In the genomic region with DNA sequence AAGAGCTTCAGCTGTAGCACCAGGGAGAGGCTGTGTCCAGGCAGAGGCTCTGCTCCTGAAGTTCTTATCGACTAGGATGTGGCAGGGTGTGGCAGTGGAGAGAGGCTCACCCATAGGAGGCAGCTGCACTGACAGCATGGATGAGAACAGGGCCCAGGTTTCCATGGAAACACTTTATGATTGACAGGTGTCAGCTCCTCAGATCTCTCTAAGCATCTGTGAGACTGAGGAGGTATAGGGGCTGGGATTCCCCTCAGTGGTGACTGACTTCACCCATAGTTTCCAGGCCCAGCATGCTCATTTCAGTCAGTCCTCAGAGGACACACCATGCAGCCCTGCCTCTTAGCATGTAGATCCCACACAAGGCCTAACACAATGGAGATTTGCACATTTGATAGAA, we compare ENCODE assay signal across 32 mouse cellular contexts. TPM values are rescaled to one million over a fixed set of nuclear protein-coding genes. Genes with fewer than 3 reads are reported as not detected.
DNase-seq lines count a peak whose midpoint lies in the region; ATAC-seq and TF ChIP-seq lines count a peak whose summit lies in the region.
"Had no signal": no experiment of that assay in that cellular context is flagged by ENCODE, and none has a peak within 500 bp of the region (broad histone marks: within the 10 kb centered on the region; RNA-seq: fewer than 3 reads in every experiment).

No protein-coding gene starts in this region.

- no peak overlapping the region for H3K4me3 ChIP-seq in midbrain, embryonic 11.5 days (ENCODE audit: low read depth, low read length)
- no peak overlapping the region for H3K4me3 ChIP-seq in midbrain, embryonic 15.5 days
- no peak overlapping the region for H3K4me3 ChIP-seq in CH12.LX (replicated peaks in 1 of 3; ENCODE audit: low read depth in 2 of 3, low read length in 2 of 3, poor library complexity in 1 of 3)
- no peak overlapping the region for H3K4me3 ChIP-seq in lung, postnatal 0 days (ENCODE audit: low read depth, low read length)
- H3K4me3 ChIP-seq in intestine, embryonic 15.5 days (replicated peaks), result no peak overlapping the region
- H3K4me3 ChIP-seq: forebrain, embryonic 10.5 days; forebrain, embryonic 15.5 days; hindbrain, embryonic 12.5 days; hindbrain, embryonic 15.5 days had no signal

- H3K36me3 ChIP-seq in midbrain, embryonic 11.5 days (ENCODE audit: control insufficient read depth, insufficient read depth, low read length), result no peaks in the 10 kb centered on the region
- H3K36me3 ChIP-seq in midbrain, embryonic 15.5 days (replicated peaks), result no peaks in the 10 kb centered on the region
- H3K36me3 ChIP-seq in CH12.LX (replicated peaks in 1 of 2; ENCODE audit: control insufficient read depth in 1 of 2, insufficient read depth in 1 of 2, low read length in 1 of 2), result peaks cover 32 to 91% of the 10 kb centered on the region in 2 experiments
- no peaks in the 10 kb centered on the region for H3K36me3 ChIP-seq in lung, postnatal 0 days (ENCODE audit: insufficient read depth, low read length)
- H3K36me3 ChIP-seq in intestine, embryonic 15.5 days, result no peaks in the 10 kb centered on the region
- H3K36me3 ChIP-seq: forebrain, embryonic 10.5 days; forebrain, embryonic 15.5 days; hindbrain, embryonic 12.5 days; hindbrain, embryonic 15.5 days had no signal

- no peak overlapping the region for H3K9ac ChIP-seq in midbrain, embryonic 11.5 days (ENCODE audit: low read length)
- no peak overlapping the region for H3K9ac ChIP-seq in midbrain, embryonic 15.5 days
- no peak overlapping the region for H3K9ac ChIP-seq in CH12.LX (ENCODE audit: insufficient read depth, low read depth)
- no peak overlapping the region for H3K9ac ChIP-seq in lung, postnatal 0 days (replicated peaks; ENCODE audit: low read depth)
- no peak overlapping the region for H3K9ac ChIP-seq in intestine, embryonic 15.5 days
- H3K9ac ChIP-seq: forebrain, embryonic 15.5 days; hindbrain, embryonic 12.5 days; hindbrain, embryonic 15.5 days had no signal

- TF ChIP-seq CTCF in CH12.LX (conservative IDR thresholded peaks at IDR 0.05 in 1 of 2, IDR thresholded peaks at IDR 0.05 in 1 of 2; ENCODE audit: low read depth in 2 of 2, low read length in 2 of 2), result no peak
- TF ChIP-seq CTCF in lung, postnatal 0 days (IDR thresholded peaks at IDR 0.05), result no peak

- H3K4me2 ChIP-seq in midbrain, embryonic 11.5 days, result no peak overlapping the region
- H3K4me2 ChIP-seq in midbrain, embryonic 15.5 days, result no peak overlapping the region
- H3K4me2 ChIP-seq in CH12.LX (ENCODE audit: insufficient read depth, low read depth, poor library complexity, severe bottlenecking), result no peak overlapping the region
- no peak overlapping the region for H3K4me2 ChIP-seq in lung, postnatal 0 days (replicated peaks; ENCODE audit: low read depth, low read length)
- no peak overlapping the region for H3K4me2 ChIP-seq in intestine, embryonic 15.5 days (replicated peaks)
- H3K4me2 ChIP-seq: forebrain, embryonic 15.5 days; heart, embryonic 11.5 days; hindbrain, embryonic 12.5 days; hindbrain, embryonic 15.5 days had no signal

- TF ChIP-seq EP300 in CH12.LX (IDR thresholded peaks at IDR 0.05; ENCODE audit: low read length), result no peak
- TF ChIP-seq EP300 in lung, postnatal 0 days (IDR thresholded peaks at IDR 0.05), result no peak

- dilution Hi-C loops in CH12.LX (cut with MboI; ENCODE audit: extremely low pct_ligation_motif_present, extremely low pct_unique_long_range_greater_than_20kb, low sequenced_read_pairs), result no loop called here

- WGBS in midbrain, embryonic 11.5 days, result 59% methylated on average over 1 of the region's 1 CpGs
- WGBS in midbrain, embryonic 15.5 days, result 76% methylated on average over 1 of the region's 1 CpGs
- 79% methylated on average over 1 of the region's 1 CpGs for WGBS in lung, postnatal 0 days
- WGBS in intestine, embryonic 15.5 days, result 54% methylated on average over 1 of the region's 1 CpGs

- H3K4me1 ChIP-seq in midbrain, embryonic 11.5 days (ENCODE audit: control insufficient read depth, insufficient read depth, low read length), result no peaks in the 10 kb centered on the region
- H3K4me1 ChIP-seq in midbrain, embryonic 15.5 days, result no peaks in the 10 kb centered on the region
- peaks cover 4 to 48% of the 10 kb centered on the region in 2 experiments; a peak in 3 of 4 replicates for H3K4me1 ChIP-seq in CH12.LX (ENCODE audit: control insufficient read depth in 1 of 2, insufficient read depth in 2 of 2)
- H3K4me1 ChIP-seq in lung, postnatal 0 days (ENCODE audit: insufficient read depth, low read depth, low read length), result no peaks in the 10 kb centered on the region
- no peaks in the 10 kb centered on the region for H3K4me1 ChIP-seq in intestine, embryonic 15.5 days (replicated peaks)
- H3K4me1 ChIP-seq: forebrain, embryonic 15.5 days; hindbrain, embryonic 12.5 days; hindbrain, embryonic 15.5 days had no signal

- TF ChIP-seq POLR2A in CH12.LX (IDR thresholded peaks at IDR 0.05; ENCODE audit: low read depth, low read length), result no peak

- in situ Hi-C loops in CH12.LX (cut with MboI; ENCODE audit: low pct_ligation_motif_present, low pct_unique_long_range_greater_than_20kb, low sequenced_read_pairs), result no loop called here

- 0 out of 2 replicates have a peak, but pooled peaks have one; percentile 27 for ATAC-seq in midbrain, embryonic 11.5 days (ENCODE audit: low FRiP score)
- no peak for ATAC-seq in midbrain, embryonic 15.5 days (replicated peaks)
- ATAC-seq in inflammation-experienced regulatory T-cells, adult 6 months, result peak; percentile 38
- ATAC-seq in lung, postnatal 0 days, result no peak
- ATAC-seq in intestine, embryonic 15.5 days, result no peak
- ATAC-seq: forebrain, embryonic 15.5 days; intestine, postnatal 0 days had no signal

- no peak for DNase-seq in midbrain, embryonic 11.5 days (ENCODE audit: low spot score, missing footprints)
- DNase-seq in CD4-positive, CD25-positive, alpha-beta regulatory T cell, adult 2 months (ENCODE audit: low read depth, low spot score), result peak; percentile 46
- DNase-seq in CH12.LX (ENCODE audit: extremely low read depth), result peak; percentile 47
- no peak for DNase-seq in lung, postnatal 0 days (ENCODE audit: low spot score)
- DNase-seq: adrenal gland, postnatal 10 days; adrenal gland, postnatal 36 days; cerebellum, adult 18-20 months; cerebellum, adult 9-10 months; cerebellum, postnatal 14 days; gastrocnemius, postnatal 36 days; kidney, adult 2 months had no signal

- no peaks in the 10 kb centered on the region for H3K79me2 ChIP-seq in CH12.LX (replicated peaks; ENCODE audit: control insufficient read depth, extremely low read depth, insufficient read depth, poor library complexity, severe bottlenecking)

- H3K9me3 ChIP-seq in midbrain, embryonic 11.5 days (ENCODE audit: control insufficient read depth, low read length), result no peaks in the 10 kb centered on the region
- H3K9me3 ChIP-seq in midbrain, embryonic 15.5 days, result no peaks in the 10 kb centered on the region
- no peaks in the 10 kb centered on the region for H3K9me3 ChIP-seq in CH12.LX (replicated peaks; ENCODE audit: low read length)
- no peaks in the 10 kb centered on the region for H3K9me3 ChIP-seq in lung, postnatal 0 days (ENCODE audit: low read length)
- H3K9me3 ChIP-seq in intestine, embryonic 15.5 days, result no peaks in the 10 kb centered on the region
- H3K9me3 ChIP-seq: forebrain, embryonic 10.5 days; forebrain, embryonic 15.5 days; hindbrain, embryonic 12.5 days; hindbrain, embryonic 15.5 days had no signal

- no peaks in the 10 kb centered on the region for H3K27me3 ChIP-seq in midbrain, embryonic 11.5 days (ENCODE audit: control insufficient read depth, insufficient read depth, low read length)
- no peaks in the 10 kb centered on the region for H3K27me3 ChIP-seq in midbrain, embryonic 15.5 days (replicated peaks)
- H3K27me3 ChIP-seq in CH12.LX (replicated peaks), result no peaks in the 10 kb centered on the region
- H3K27me3 ChIP-seq in lung, postnatal 0 days (replicated peaks; ENCODE audit: insufficient read depth, low read length), result no peaks in the 10 kb centered on the region
- H3K27me3 ChIP-seq in intestine, embryonic 15.5 days (replicated peaks), result no peaks in the 10 kb centered on the region
- H3K27me3 ChIP-seq: forebrain, embryonic 15.5 days; hindbrain, embryonic 12.5 days; hindbrain, embryonic 15.5 days had no signal

- TF ChIP-seq RAD21 in CH12.LX (IDR thresholded peaks at IDR 0.05; ENCODE audit: low read depth, low read length), result no peak

- no peak overlapping the region for H3K27ac ChIP-seq in midbrain, embryonic 11.5 days (ENCODE audit: low read depth, low read length)
- H3K27ac ChIP-seq in midbrain, embryonic 15.5 days, result no peak overlapping the region
- no peak overlapping the region for H3K27ac ChIP-seq in CH12.LX (ENCODE audit: insufficient read depth, low read depth)
- no peak overlapping the region for H3K27ac ChIP-seq in lung, postnatal 0 days (ENCODE audit: low read length)
- H3K27ac ChIP-seq in intestine, embryonic 15.5 days, result no peak overlapping the region
- H3K27ac ChIP-seq: forebrain, embryonic 10.5 days; forebrain, embryonic 15.5 days; hindbrain, embryonic 12.5 days; hindbrain, embryonic 15.5 days had no signal

RNA-seq across cellular contexts. Expression of gene Timd2, which starts 24.0 kb away (rescaled TPM):
- 0.27 TPM in 1 of 2 replicates, not detected in the other for polyA plus RNA-seq in midbrain, embryonic 11.5 days (2014; fragmentation: Nextera tagmentation; extraction: Ambion mirVana)
- 0.20 and 0.26 TPM in 2 replicates for polyA plus RNA-seq in midbrain, embryonic 15.5 days (2015; fragmentation: Nextera tagmentation; extraction: Ambion mirVana)
- 66.3 and 75.1 TPM in 2 replicates for total RNA-seq in CH12.LX (2012; rRNA removed)
- total RNA-seq in CH12.LX (2014; rRNA removed), result 212 and 241 TPM in 2 replicates
- 119 and 133 TPM in 2 replicates for polyA plus RNA-seq in CH12.LX (2012; ENCODE audit: insufficient read length, low read depth)
- polyA plus RNA-seq in inflammation-experienced regulatory T-cells, adult 6 months (2017; shearing (Covaris generic)), result under 1 TPM in 2 of 3 experiments, not detected in 1; 0.19 to 0.35 TPM
- polyA plus RNA-seq in lung, postnatal 0 days (2015; fragmentation: Nextera tagmentation; extraction: Ambion mirVana), result 0.12 TPM in 1 of 2 replicates, not detected in the other
- polyA plus RNA-seq in intestine, embryonic 15.5 days (2015; fragmentation: Nextera tagmentation; extraction: Ambion mirVana), result 1.1 and 1.2 TPM in 2 replicates
- total RNA-seq: adrenal gland, adult 18-20 months; gastrocnemius, adult 8-10 months; gastrocnemius, postnatal 36 days; granulocyte monocyte progenitor cell, adult 5-6 weeks; heart, adult 8-10 months; heart, postnatal 25 days; hematopoietic stem cell, adult 5-6 weeks had no signal
- polyA plus RNA-seq: C2C12; embryonic facial prominence, embryonic 11.5 days; forebrain, embryonic 15.5 days; frontal cortex, adult 2 months; heart, embryonic 14.5 days; heart, postnatal 0 days; hindbrain, embryonic 12.5 days had no signal

RNA-seq across cellular contexts. Expression of gene Havcr1, which starts 52.0 kb away (rescaled TPM):
- polyA plus RNA-seq in midbrain, embryonic 11.5 days (2014; fragmentation: Nextera tagmentation; extraction: Ambion mirVana), result not detected in 2 replicates
- polyA plus RNA-seq in midbrain, embryonic 15.5 days (2015; fragmentation: Nextera tagmentation; extraction: Ambion mirVana), result not detected in 2 replicates
- total RNA-seq in CH12.LX (2012; rRNA removed), result 0.08 TPM in 1 of 2 replicates, not detected in the other
- 0.38 TPM in 1 of 2 replicates, not detected in the other for total RNA-seq in CH12.LX (2014; rRNA removed)
- 0.50 and 0.90 TPM in 2 replicates for polyA plus RNA-seq in CH12.LX (2012; ENCODE audit: insufficient read length, low read depth)
- not detected for polyA plus RNA-seq in inflammation-experienced regulatory T-cells, adult 6 months (2017; shearing (Covaris generic))
- 0.33 and 0.51 TPM in 2 replicates for polyA plus RNA-seq in lung, postnatal 0 days (2015; fragmentation: Nextera tagmentation; extraction: Ambion mirVana)
- not detected in 2 replicates for polyA plus RNA-seq in intestine, embryonic 15.5 days (2015; fragmentation: Nextera tagmentation; extraction: Ambion mirVana)
- total RNA-seq: adrenal gland, adult 18-20 months; adrenal gland, postnatal 36 days; gastrocnemius, postnatal 36 days; granulocyte monocyte progenitor cell, adult 5-6 weeks; heart, adult 8-10 months; heart, postnatal 25 days; hematopoietic stem cell, adult 5-6 weeks had no signal
- polyA plus RNA-seq: C2C12; embryonic facial prominence, embryonic 11.5 days; forebrain, embryonic 10.5 days; forebrain, embryonic 15.5 days; frontal cortex, adult 2 months; heart, embryonic 14.5 days; heart, postnatal 0 days; hindbrain, embryonic 12.5 days; hindbrain, embryonic 15.5 days; intestine, postnatal 0 days had no signal

RNA-seq across cellular contexts. Expression of gene Dppa1, which starts 53.8 kb away (rescaled TPM):
- not detected in 2 replicates for polyA plus RNA-seq in midbrain, embryonic 11.5 days (2014; fragmentation: Nextera tagmentation; extraction: Ambion mirVana)
- not detected in 2 replicates for polyA plus RNA-seq in midbrain, embryonic 15.5 days (2015; fragmentation: Nextera tagmentation; extraction: Ambion mirVana)
- not detected in 2 replicates for total RNA-seq in CH12.LX (2012; rRNA removed)
- total RNA-seq in CH12.LX (2014; rRNA removed), result not detected in 2 replicates
- not detected in 2 replicates for polyA plus RNA-seq in CH12.LX (2012; ENCODE audit: insufficient read length, low read depth)
- not detected for polyA plus RNA-seq in inflammation-experienced regulatory T-cells, adult 6 months (2017; shearing (Covaris generic))
- polyA plus RNA-seq in lung, postnatal 0 days (2015; fragmentation: Nextera tagmentation; extraction: Ambion mirVana), result not detected in 2 replicates
- not detected in 2 replicates for polyA plus RNA-seq in intestine, embryonic 15.5 days (2015; fragmentation: Nextera tagmentation; extraction: Ambion mirVana)
- total RNA-seq: adrenal gland, adult 18-20 months; adrenal gland, postnatal 10 days; adrenal gland, postnatal 36 days; gastrocnemius, adult 8-10 months; gastrocnemius, postnatal 36 days; granulocyte monocyte progenitor cell, adult 5-6 weeks; heart, adult 8-10 months; heart, postnatal 25 days; hematopoietic stem cell, adult 5-6 weeks had no signal
- polyA plus RNA-seq: C2C12; embryonic facial prominence, embryonic 11.5 days; embryonic facial prominence, embryonic 14.5 days; forebrain, embryonic 10.5 days; forebrain, embryonic 15.5 days; frontal cortex, adult 2 months; heart, embryonic 11.5 days; heart, embryonic 14.5 days; heart, postnatal 0 days; hindbrain, embryonic 12.5 days; hindbrain, embryonic 15.5 days; intestine, postnatal 0 days; kidney, adult 2 months had no signal

Comparison
In these comparisons a context has a peak if more than half of its experiments do, and no peak if none do; other contexts are left out.
1. ATAC-seq: peak in midbrain, embryonic 11.5 days (single experiment) and inflammation-experienced regulatory T-cells, adult 6 months (single experiment); none in midbrain, embryonic 15.5 days (single experiment), lung, postnatal 0 days (single experiment) and intestine, embryonic 15.5 days (single experiment).
2. DNase-seq: peak in CD4-positive, CD25-positive, alpha-beta regulatory T cell, adult 2 months (single experiment) and CH12.LX (single experiment); none in midbrain, embryonic 11.5 days (single experiment) and lung, postnatal 0 days (single experiment).
3. RNA of gene Timd2, which starts 24.0 kb away (polyA plus RNA-seq): 119 to 133 TPM in CH12.LX; 1.1 to 1.2 TPM in intestine, embryonic 15.5 days, 0.27 TPM in midbrain, embryonic 11.5 days, 0.20 to 0.26 TPM in midbrain, embryonic 15.5 days, 0.19 to 0.35 TPM in inflammation-experienced regulatory T-cells, adult 6 months and 0.12 TPM in lung, postnatal 0 days; every median in the first group is over 10 times any median in the second.